Mouse (Mus musculus) left cerebral cortex, adult 8-10 months (tissue): ENCODE data around the gene Serpine1. TPM values are rescaled to one million over a fixed set of nuclear protein-coding genes. Genes with fewer than 3 reads are reported as not detected.

Source experiments
- DNase-seq, 2 experiments: peaks; one replicate each; pipeline ENCODE4 v3.0.0; 2022; ENCODE audit warnings: low spot score in 2 of 2
- total RNA-seq, 4 experiments: library from RNA; stranded (reverse); gene quantifications; 2 replicates each; pipeline ENCODE4 v1.2.4; 2022

The Serpine1 gene
- total RNA-seq, 4 experiments from 2014 or later: 1.1 to 2.7 (median 1.9) TPM

- DNase-seq: no peak
These were observed 26.4 kb upstream of the Serpine1 start for GRCm38 (mm10) chr5:137098418-137098817.

GRCm38 (mm10) chr5:137096037-137096436, 24.0 kb upstream of the Serpine1 start:
- DNase-seq: peak in 1 of 2 experiments; percentile 48

- no peak for DNase-seq
These were observed 23.1 kb upstream of the Serpine1 start for GRCm38 (mm10) chr5:137095135-137095534.

- DNase-seq: no peak
These were observed 21.7 kb upstream of the Serpine1 start for GRCm38 (mm10) chr5:137093720-137094119.

GRCm38 (mm10) chr5:137091560-137091959, 19.5 kb upstream of the Serpine1 start:
- no peak for DNase-seq

GRCm38 (mm10) chr5:137090870-137091269, 18.8 kb upstream of the Serpine1 start:
- DNase-seq: no peak

GRCm38 (mm10) chr5:137087410-137087809, 15.3 kb upstream of the Serpine1 start:
- DNase-seq: no peak

- DNase-seq: no peak
These were observed 13.7 kb upstream of the Serpine1 start for GRCm38 (mm10) chr5:137085731-137086130.

- no peak for DNase-seq
These were observed 13.0 kb upstream of the Serpine1 start for GRCm38 (mm10) chr5:137085021-137085420.

- no peak for DNase-seq
These were observed 11.0 kb upstream of the Serpine1 start for GRCm38 (mm10) chr5:137083051-137083450.

- no peak for DNase-seq
These were observed 7.8 kb upstream of the Serpine1 start for GRCm38 (mm10) chr5:137079849-137080248.

GRCm38 (mm10) chr5:137078616-137079015, 6.5 kb upstream of the Serpine1 start:
- DNase-seq: no peak

- DNase-seq: no peak
These were observed 6.0 kb upstream of the Serpine1 start for GRCm38 (mm10) chr5:137078041-137078440.

GRCm38 (mm10) chr5:137077187-137077586, 5.1 kb upstream of the Serpine1 start:
- DNase-seq: no peak

GRCm38 (mm10) chr5:137076191-137076930, 4.3 kb upstream of the Serpine1 start:
- DNase-seq: no peak

GRCm38 (mm10) chr5:137075726-137076125, 3.7 kb upstream of the Serpine1 start:
- DNase-seq: no peak

GRCm38 (mm10) chr5:137074191-137074651, 2.2 kb upstream of the Serpine1 start:
- no peak for DNase-seq

GRCm38 (mm10) chr5:137073141-137073540, 1.1 kb upstream of the Serpine1 start:
- DNase-seq: no peak

- no peak for DNase-seq
These were observed 1.0 kb downstream of the Serpine1 start for GRCm38 (mm10) chr5:137070881-137071605.

GRCm38 (mm10) chr5:137068711-137069110, 3.4 kb downstream of the Serpine1 start:
- no peak for DNase-seq

- no peak for DNase-seq
These were observed 6.1 kb downstream of the Serpine1 start for GRCm38 (mm10) chr5:137065923-137066322.

- DNase-seq: no peak
These were observed 6.6 kb downstream of the Serpine1 start for GRCm38 (mm10) chr5:137065454-137065853.

- DNase-seq: no peak
These were observed 9.5 kb downstream of the Serpine1 start for GRCm38 (mm10) chr5:137062601-137063000.
